Mouse (Mus musculus) adrenal gland, postnatal 14 days (tissue): ENCODE results near the gene Bcl7a. TPM values are rescaled to one million over a fixed set of nuclear protein-coding genes. Genes with fewer than 3 reads are reported as not detected.

Experiments
- DNase-seq: peaks from one replicate; pipeline ENCODE4 v3.0.0; 2021; ENCODE audit warnings: mixed read lengths
- total RNA-seq: library from RNA; stranded (reverse); gene quantifications from 2 replicates; pipeline ENCODE4 v1.2.3, GENCODE M21; 2021

Bcl7a gene
- total RNA-seq, 1 experiment from 2014 or later, result 11.9 TPM

GRCm38 (mm10) chr5:123416566-123417518 is 73.2 kb downstream of the Bcl7a start:
- peak; percentile 68 for DNase-seq

- DNase-seq, result peak; percentile 40
These were observed 80.3 kb downstream of the Bcl7a start for GRCm38 (mm10) chr5:123423885-123424284.

Other genes with a start within 250 kb of the Bcl7a start
- gene Rhof, start 211.1 kb upstream of the Bcl7a start, total RNA-seq, result 0.89 and 4.2 TPM in 2 replicates
- 25.5 and 29.7 TPM in 2 replicates for gene Setd1b, start 201.6 kb upstream of the Bcl7a start, total RNA-seq
- 25.6 and 28.6 TPM in 2 replicates for gene Psmd9, start 174.4 kb upstream of the Bcl7a start, total RNA-seq
- gene Hpd, start 161.1 kb upstream of the Bcl7a start, total RNA-seq, result 9.9 and 203 TPM in 2 replicates
- 0.74 and 0.86 TPM in 2 replicates for gene Wdr66, start 91.7 kb upstream of the Bcl7a start, total RNA-seq
- gene Mlxip, start 51.0 kb downstream of the Bcl7a start, total RNA-seq, result 24.8 and 31.8 TPM in 2 replicates
- not detected in 2 replicates for gene Lrrc43, start 145.5 kb downstream of the Bcl7a start, total RNA-seq
- not detected in 2 replicates for gene Il31, start 145.7 kb downstream of the Bcl7a start, total RNA-seq
- gene B3gnt4, start 166.6 kb downstream of the Bcl7a start, total RNA-seq, result 0.41 TPM in 1 of 2 replicates, not detected in the other
- 63.9 and 68.2 TPM in 2 replicates for gene Diablo, start 180.3 kb downstream of the Bcl7a start, total RNA-seq
- 10.0 and 10.7 TPM in 2 replicates for gene Gm49027, start 181.7 kb downstream of the Bcl7a start, total RNA-seq
- 42.0 and 43.7 TPM in 2 replicates for gene Vps33a, start 229.2 kb downstream of the Bcl7a start, total RNA-seq